Mouse (Mus musculus): ENCODE measurements around the gene Auh.

The Auh gene

DNA sequence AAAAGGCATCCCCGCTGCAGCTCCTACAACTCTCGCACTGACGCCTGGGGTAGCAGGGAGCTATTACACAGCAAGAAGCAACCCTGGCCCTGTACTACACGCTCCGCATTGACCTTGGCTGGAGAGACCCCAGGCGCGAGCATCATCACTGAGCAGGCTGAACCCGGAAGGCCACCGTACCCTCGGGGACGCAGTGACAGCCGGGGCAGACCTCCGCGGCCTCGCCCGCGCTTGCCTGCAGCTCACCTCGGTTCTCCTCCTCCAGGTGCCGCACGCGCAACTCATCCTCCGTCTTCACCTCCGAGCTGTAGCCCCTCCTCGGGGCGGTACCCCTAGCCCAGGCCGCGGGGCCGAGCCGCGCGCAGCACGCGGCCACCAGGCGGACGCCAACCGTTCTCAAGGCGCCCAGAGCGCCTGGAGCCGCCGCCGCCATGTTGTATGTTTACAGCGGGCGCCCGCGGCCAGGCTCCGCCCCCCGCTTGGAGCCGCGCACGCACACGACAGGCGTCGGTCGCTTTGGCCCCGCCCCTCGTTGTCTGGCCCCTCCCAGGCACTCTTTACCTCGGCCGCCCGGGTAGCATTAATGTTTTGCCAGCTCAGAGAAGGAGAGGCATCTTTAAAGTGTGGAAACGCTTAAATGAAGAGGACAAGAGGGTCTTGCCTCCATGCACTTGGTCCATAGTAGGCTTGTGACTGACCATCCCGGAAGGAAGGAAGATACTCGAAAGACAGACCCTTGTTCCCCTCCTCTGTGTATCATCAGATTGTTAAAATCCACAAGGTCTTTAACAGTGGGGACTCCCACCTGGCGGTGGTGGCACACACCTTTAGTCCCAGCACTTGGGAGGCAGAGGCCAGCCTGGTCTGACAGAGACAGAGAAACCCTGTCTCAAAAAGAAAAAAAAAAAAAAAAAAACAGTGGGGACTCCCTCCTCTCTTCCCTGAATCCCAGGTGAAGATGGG is at the start of gene Auh:
Gene Auh, minus strand, starts transcription at position 473 of the 963 bp plus-strand sequence.
- CTCF ChIA-PET: interaction anchor here (0.7 to 1.7 kb wide), 2 partner anchors 27 to 53 kb away, joined by 4 to 13 read pairs; no protein-coding TSS in a partner anchor

- CTCF ChIA-PET: interaction anchor here (1.1 kb wide), 1 partner anchor 10 kb away, joined by 3 read pairs; no protein-coding TSS in a partner anchor
Observed at GRCm38 (mm10) chr13:52978321-52978981, 49.0 kb upstream of the Auh start.

DNA sequence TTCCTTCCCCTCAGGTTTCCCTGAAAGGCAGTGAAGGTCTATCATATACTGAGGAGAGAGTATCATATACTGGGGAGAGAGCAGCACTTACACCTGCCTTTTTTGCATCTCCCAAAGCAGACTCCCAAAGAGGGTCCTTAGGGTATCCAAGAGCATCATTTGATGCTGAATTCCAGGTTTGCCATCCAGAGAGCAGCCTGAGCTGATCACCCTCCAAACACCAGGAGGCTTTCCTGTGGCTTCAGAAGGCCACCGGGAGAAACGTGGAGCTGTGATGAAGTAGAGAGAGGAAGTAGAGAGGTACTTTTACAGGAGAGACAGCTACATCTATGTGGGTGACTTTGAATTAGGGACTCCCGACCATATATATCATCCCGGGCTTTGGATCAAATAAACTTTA is 48.3 kb upstream of the Auh start:
- CTCF ChIA-PET: no interaction called here

- CTCF ChIA-PET: no interaction called here
Observed at GRCm38 (mm10) chr13:52977221-52977609, 47.7 kb upstream of the Auh start.

GRCm38 (mm10) chr13:52976510-52977220 is 47.2 kb upstream of the Auh start:
- CTCF ChIA-PET: no interaction called here

GRCm38 (mm10) chr13:52976130-52976509 is 46.6 kb upstream of the Auh start:
- CTCF ChIA-PET: interaction anchor here (0.6 kb wide), 1 partner anchor 27 kb away, joined by 6 read pairs; no protein-coding TSS in a partner anchor

- CTCF ChIA-PET: no interaction called here
Observed at GRCm38 (mm10) chr13:52974676-52975075, 45.2 kb upstream of the Auh start.

- CTCF ChIA-PET: interaction anchor here (1.0 kb wide), 1 partner anchor 314 kb away, joined by 3 read pairs; no protein-coding TSS in a partner anchor
Observed at GRCm38 (mm10) chr13:52973427-52973826, 43.9 kb upstream of the Auh start.

GRCm38 (mm10) chr13:52972626-52973025 is 43.1 kb upstream of the Auh start:
- CTCF ChIA-PET: no interaction called here

- CTCF ChIA-PET: interaction anchor here (0.8 kb wide), 1 partner anchor 12 kb away, joined by 3 read pairs; no protein-coding TSS in a partner anchor
Observed at GRCm38 (mm10) chr13:52970876-52971275, 41.4 kb upstream of the Auh start.

DNA sequence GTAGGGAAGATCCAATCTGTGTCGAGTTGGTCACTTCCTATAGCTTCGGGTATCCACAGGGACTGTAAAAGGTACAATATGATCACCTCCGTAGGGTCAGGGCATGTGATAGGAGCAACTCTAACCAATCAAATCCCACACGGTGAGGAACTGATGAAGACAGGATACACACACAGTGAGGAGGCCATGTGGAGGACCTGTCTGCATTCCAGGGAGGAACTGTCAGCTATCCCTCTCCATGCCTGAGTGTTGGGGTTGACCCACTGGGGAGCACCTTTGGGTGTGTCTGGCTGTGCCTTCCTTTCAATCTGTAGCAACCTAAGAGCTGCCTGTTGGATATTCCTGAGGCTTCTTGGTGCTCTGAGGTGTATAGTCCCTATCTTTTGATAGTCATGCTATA is 33.4 kb upstream of the Auh start:
- CTCF ChIA-PET: interaction anchor here (0.7 kb wide), 1 partner anchor 109 kb away, joined by 3 read pairs; no protein-coding TSS in a partner anchor

DNA sequence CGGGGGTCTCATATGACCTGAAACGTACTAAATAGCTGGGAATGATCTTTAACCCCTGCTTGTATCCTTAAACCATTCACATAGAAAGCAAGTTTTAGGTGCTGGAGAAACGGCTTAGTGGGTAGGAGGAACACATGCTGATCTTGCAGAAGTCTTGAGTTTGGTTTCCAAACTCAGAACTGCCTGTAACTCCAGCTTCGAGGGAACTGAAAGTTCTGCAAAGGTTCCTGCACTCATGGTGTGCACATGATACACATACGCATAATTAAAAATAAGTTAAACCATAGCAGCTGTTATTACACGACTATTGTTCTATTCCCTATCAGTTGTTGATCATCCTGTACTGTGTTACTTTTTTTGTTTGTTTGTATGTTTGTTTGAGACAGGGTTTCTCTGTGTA is 32.9 kb upstream of the Auh start:
- CTCF ChIA-PET: no interaction called here

- CTCF ChIA-PET: no interaction called here
Observed at GRCm38 (mm10) chr13:52953779-52954553, 24.5 kb upstream of the Auh start.

DNA sequence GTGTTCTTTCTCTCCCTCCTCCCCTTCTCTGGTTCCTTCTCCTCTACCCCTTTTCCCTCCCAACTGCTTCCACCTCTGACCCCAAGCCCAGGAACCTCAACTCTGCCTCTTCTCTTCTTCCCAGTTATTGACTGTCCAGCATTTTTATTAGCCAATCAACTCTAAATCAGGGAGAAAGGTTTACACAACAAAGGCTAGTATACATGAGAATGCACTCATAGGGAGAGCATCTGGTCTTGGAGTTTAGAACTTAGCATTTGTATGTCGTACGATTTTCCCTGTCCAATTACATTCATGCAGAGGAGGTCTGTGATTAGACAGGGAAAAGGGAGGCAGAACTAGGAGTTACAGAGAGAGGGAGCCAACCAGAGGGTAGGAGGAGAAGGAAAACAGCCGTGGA is 19.7 kb upstream of the Auh start:
- CTCF ChIA-PET: no interaction called here

DNA sequence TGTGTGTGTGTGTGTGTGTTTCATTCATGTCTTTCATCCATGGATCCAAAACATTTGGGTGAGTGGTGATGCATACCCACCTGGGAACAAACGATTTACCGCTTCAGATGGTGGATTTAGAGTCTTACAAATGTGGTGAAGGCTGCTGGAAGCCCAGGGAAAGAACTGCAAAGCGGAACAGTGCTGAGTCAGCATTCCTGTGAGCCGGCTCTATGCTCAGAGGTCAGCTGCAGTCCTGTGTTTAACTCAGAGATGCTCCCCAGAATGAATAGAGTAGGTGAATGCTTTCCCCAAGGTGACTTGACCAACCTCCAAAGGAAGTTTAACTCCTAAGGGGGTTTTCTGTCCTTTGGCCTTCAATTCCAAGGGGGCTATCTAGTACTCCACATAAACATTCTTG is 18.1 kb upstream of the Auh start:
- CTCF ChIA-PET: interaction anchor here (0.6 kb wide), 1 partner anchor 32 kb away, joined by 7 read pairs; no protein-coding TSS in a partner anchor

DNA sequence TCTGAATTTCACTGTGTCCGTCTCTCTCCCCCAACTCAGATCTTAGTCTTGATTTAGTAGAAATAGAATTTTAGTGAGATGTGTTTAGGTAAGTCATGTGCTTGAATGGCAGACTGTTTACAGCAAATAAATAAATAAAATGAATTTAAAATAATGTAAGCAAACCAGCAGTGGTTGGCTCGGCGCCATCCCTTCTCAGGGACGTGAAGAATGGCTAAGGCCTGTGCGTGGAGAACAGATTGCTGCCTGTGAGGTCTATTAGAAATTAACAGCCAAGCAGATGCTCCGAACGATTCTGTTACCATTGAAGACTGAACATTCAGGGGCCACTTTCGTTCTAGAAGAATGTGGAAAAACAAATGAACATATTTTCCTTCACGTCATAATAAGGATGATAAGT is 16.3 kb upstream of the Auh start:
- CTCF ChIA-PET: no interaction called here

- CTCF ChIA-PET: no interaction called here
Observed at GRCm38 (mm10) chr13:52944116-52944515, 14.6 kb upstream of the Auh start.

DNA sequence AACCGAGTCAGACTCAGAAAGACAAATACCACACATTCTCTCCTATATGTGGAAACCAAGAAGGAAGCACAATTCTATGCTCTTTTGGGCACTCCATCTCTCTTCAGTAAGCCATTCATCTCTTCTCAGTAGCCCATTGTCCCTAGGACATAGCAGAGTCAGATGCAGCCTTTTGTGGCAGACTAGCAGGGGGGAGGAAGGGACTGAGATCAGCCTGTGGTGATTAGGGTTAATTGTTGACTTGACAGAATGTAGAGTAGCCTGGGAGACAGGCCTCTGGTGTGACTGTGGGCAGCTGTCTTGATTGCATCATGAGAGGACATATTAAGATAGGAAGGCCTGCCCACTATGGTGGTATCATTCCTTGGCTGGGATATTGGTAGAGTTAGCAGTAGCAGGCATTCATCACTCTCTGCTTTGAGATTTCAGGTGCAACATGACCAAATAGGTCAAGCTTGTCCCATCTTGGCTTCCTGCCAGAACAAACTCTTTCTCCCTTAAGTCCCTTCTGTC is 13.5 kb upstream of the Auh start:
- CTCF ChIA-PET: no interaction called here

GRCm38 (mm10) chr13:52940956-52941355 is 11.5 kb upstream of the Auh start:
- CTCF ChIA-PET: no interaction called here

- CTCF ChIA-PET: interaction anchor here (0.7 kb wide), 1 partner anchor 29 kb away, joined by 13 read pairs; no protein-coding TSS in a partner anchor
Observed at GRCm38 (mm10) chr13:52930582-52930981, 1.1 kb upstream of the Auh start.

DNA sequence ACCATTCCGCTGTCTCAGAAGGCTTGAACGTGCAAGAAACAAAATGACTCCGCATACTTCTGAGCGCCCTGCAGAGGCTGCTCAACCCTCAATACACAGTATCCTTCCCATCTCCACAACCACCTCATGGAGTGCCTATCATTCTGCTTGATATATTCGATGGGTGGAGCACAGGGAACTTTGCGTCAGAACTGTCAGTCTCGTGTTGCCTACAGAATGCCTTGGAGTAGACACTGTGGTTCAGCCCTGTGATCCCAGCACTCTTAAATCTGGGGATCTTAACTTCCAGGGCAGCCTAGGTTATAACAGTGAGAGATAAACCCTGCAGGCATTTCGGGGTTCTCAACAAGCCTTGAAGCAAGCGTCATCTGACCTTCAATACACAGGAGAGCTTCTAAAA is 1.1 kb downstream of the Auh start:
- CTCF ChIA-PET: interaction anchor here (1.7 kb wide), 1 partner anchor 54 kb away, joined by 4 read pairs; no protein-coding TSS in a partner anchor

Measured in spleen, embryonic (tissue).